Mouse (Mus musculus) bone marrow macrophage, adult 2 months (primary cell): Measurements from ENCODE around the gene Ift122.

ENCODE experiments used
- CTCF ChIP-seq: IDR thresholded peaks from 2 replicates; pipeline ENCODE4 v1.5.1; 2012; ENCODE audit warnings: low read depth, mild to moderate bottlenecking, low read length, moderate library complexity
- POLR2A ChIP-seq: IDR thresholded peaks from 2 replicates; pipeline ENCODE4 v1.6.1; 2012; ENCODE audit warnings: mild to moderate bottlenecking, low read depth, low read length, borderline replicate concordance

DNA sequence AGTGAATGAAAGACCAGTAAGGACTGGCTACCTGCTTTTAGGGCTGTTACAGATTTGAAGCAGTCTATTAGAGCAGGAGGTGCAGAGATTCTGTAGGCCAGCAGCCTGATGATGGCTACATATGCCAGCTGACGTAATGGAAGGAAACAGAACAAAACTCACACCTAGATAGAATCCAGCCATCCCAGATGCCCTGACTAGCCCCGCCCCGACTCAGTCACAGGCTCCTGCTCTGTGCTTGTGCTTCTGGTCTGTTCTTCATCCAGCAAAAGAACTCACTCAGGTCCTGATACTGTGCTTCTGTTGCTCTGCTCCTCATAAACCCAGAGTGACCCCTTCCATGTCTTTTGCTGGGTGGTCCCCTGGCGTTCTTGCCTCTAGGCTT is 3.1 kb downstream of the Ift122 start:
- TF ChIP-seq CTCF (no peak), POLR2A (no peak)
